Mouse (Mus musculus) testis, adult 2 months (tissue): ENCODE measurements around the gene Pkd1l2. TPM values are rescaled to one million over a fixed set of nuclear protein-coding genes. Genes with fewer than 3 reads are reported as not detected.

Experiments
- H3K27ac ChIP-seq: fragments of 200-500 bp; 2 replicates; pipeline ENCODE4 v1.5.1; 2012; ENCODE audit warnings: low read depth, low read length; ENCODE audit not compliant: control insufficient read depth, insufficient read depth
- H3K27me3 ChIP-seq: fragments of 200-500 bp; 2 replicates; pipeline ENCODE4 v1.6.1; 2012; ENCODE audit warnings: mild to moderate bottlenecking, low read length, moderate library complexity; ENCODE audit not compliant: control insufficient read depth, insufficient read depth
- H3K36me3 ChIP-seq: fragments of 200-500 bp; 2 replicates; pipeline ENCODE4 v1.6.1; 2012; ENCODE audit warnings: mild to moderate bottlenecking, low read length; ENCODE audit not compliant: control insufficient read depth, insufficient read depth
- H3K4me1 ChIP-seq: fragments of 200-500 bp; 2 replicates; pipeline ENCODE4 v1.6.1; 2012; ENCODE audit warnings: low read length; ENCODE audit not compliant: control insufficient read depth, insufficient read depth
- H3K4me3 ChIP-seq: fragments of 200-500 bp; 2 replicates; pipeline ENCODE4 v1.5.1; 2012; ENCODE audit warnings: low read depth, mild to moderate bottlenecking, low read length, moderate library complexity, mixed read lengths; ENCODE audit not compliant: control insufficient read depth
- CTCF ChIP-seq: fragments of 200-500 bp; IDR thresholded peaks from 2 replicates; pipeline ENCODE4 v1.5.1; 2012; ENCODE audit warnings: low read depth, mild to moderate bottlenecking, inconsistent platforms, low read length, moderate library complexity; ENCODE audit not compliant: control insufficient read depth, insufficient read depth, insufficient replicate concordance
- POLR2A ChIP-seq: fragments of 200-500 bp; IDR thresholded peaks from 2 replicates; pipeline ENCODE4 v1.6.1; 2012; ENCODE audit warnings: low read depth, mild to moderate bottlenecking, inconsistent platforms, low read length, moderate library complexity; ENCODE audit not compliant: control insufficient read depth
- polyA plus RNA-seq: library from polyadenylated mRNA; depleted of rRNA; stranded (reverse); fragments of >200 nt; gene quantifications from 2 replicates; pipeline ENCODE4 v1.2.3, GENCODE M21; 2012

Pkd1l2 gene
- polyA plus RNA-seq, 1 experiment: 3.1 TPM

GRCm38 (mm10) chr8:117097564-117098191, 15.4 kb upstream of the Pkd1l2 start:
- Histone ChIP-seq H3K36me3 (no peaks in the 10 kb centered on the region), H3K27ac (no peak overlapping the region), H3K4me1 (no peaks in the 10 kb centered on the region; the same call in 1 of the 2 replicates), H3K4me3 (no peak overlapping the region), H3K27me3 (no peaks in the 10 kb centered on the region)
- no peak for TF ChIP-seq CTCF
- TF ChIP-seq POLR2A: no peak

GRCm38 (mm10) chr8:117097051-117097563, 14.9 kb upstream of the Pkd1l2 start:
- H3K27me3 ChIP-seq: no peaks in the 10 kb centered on the region
- H3K36me3 ChIP-seq: no peaks in the 10 kb centered on the region
- H3K4me3 ChIP-seq: no peak overlapping the region
- TF ChIP-seq POLR2A (no peak), CTCF (no peak)
- H3K4me1 ChIP-seq: no peaks in the 10 kb centered on the region; the same call in 1 of the 2 replicates
- H3K27ac ChIP-seq: no peak overlapping the region

- H3K4me3 ChIP-seq: no peak within 1 kb of the TSS
- no peak within 1 kb of the TSS for H3K27ac ChIP-seq
- no peaks in the 10 kb centered on the region; the same call in 1 of the 2 replicates for H3K4me1 ChIP-seq
- no peaks in the 10 kb centered on the region for H3K27me3 ChIP-seq
- H3K36me3 ChIP-seq: no peaks in the 10 kb centered on the region
- no peak for TF ChIP-seq POLR2A
Measured at GRCm38 (mm10) chr8:117095647-117096046, 13.4 kb upstream of the Pkd1l2 start, which contains the start of gene Bco1. Gene Bco1, plus strand, starts transcription at chr8:117095854.

- H3K27ac ChIP-seq: no peak overlapping the region
- H3K36me3 ChIP-seq: no peaks in the 10 kb centered on the region
- no peaks in the 10 kb centered on the region for H3K27me3 ChIP-seq
- H3K4me3 ChIP-seq: no peak overlapping the region
- TF ChIP-seq POLR2A (no peak), CTCF (no peak)
- no peaks in the 10 kb centered on the region; the same call in 1 of the 2 replicates for H3K4me1 ChIP-seq
Measured at GRCm38 (mm10) chr8:117094053-117094452, 11.8 kb upstream of the Pkd1l2 start.

GRCm38 (mm10) chr8:117089802-117090201, 7.6 kb upstream of the Pkd1l2 start:
- no peak overlapping the region for H3K4me3 ChIP-seq
- no peak overlapping the region for H3K27ac ChIP-seq
- no peaks in the 10 kb centered on the region for H3K36me3 ChIP-seq
- TF ChIP-seq CTCF (no peak), POLR2A (no peak)
- H3K27me3 ChIP-seq: no peaks in the 10 kb centered on the region
- no peaks in the 10 kb centered on the region for H3K4me1 ChIP-seq

- no peaks in the 10 kb centered on the region for H3K4me1 ChIP-seq
- no peak overlapping the region for H3K27ac ChIP-seq
- no peaks in the 10 kb centered on the region for H3K27me3 ChIP-seq
- TF ChIP-seq CTCF: no peak
- H3K4me3 ChIP-seq: peak overlapping the region; percentile 49
- no peaks in the 10 kb centered on the region for H3K36me3 ChIP-seq
Measured at GRCm38 (mm10) chr8:117087036-117087435, 4.8 kb upstream of the Pkd1l2 start.

- H3K27ac ChIP-seq: no peak overlapping the region
- no peak for TF ChIP-seq POLR2A
- no peak for TF ChIP-seq CTCF
- no peaks in the 10 kb centered on the region for H3K4me1 ChIP-seq
- no peaks in the 10 kb centered on the region for H3K36me3 ChIP-seq
- no peak overlapping the region for H3K4me3 ChIP-seq
- H3K27me3 ChIP-seq: no peaks in the 10 kb centered on the region
Measured at GRCm38 (mm10) chr8:117085521-117085920, 3.3 kb upstream of the Pkd1l2 start.
